Mouse (Mus musculus): ENCODE measurements around the gene Lig1.

Gene Lig1

DNA sequence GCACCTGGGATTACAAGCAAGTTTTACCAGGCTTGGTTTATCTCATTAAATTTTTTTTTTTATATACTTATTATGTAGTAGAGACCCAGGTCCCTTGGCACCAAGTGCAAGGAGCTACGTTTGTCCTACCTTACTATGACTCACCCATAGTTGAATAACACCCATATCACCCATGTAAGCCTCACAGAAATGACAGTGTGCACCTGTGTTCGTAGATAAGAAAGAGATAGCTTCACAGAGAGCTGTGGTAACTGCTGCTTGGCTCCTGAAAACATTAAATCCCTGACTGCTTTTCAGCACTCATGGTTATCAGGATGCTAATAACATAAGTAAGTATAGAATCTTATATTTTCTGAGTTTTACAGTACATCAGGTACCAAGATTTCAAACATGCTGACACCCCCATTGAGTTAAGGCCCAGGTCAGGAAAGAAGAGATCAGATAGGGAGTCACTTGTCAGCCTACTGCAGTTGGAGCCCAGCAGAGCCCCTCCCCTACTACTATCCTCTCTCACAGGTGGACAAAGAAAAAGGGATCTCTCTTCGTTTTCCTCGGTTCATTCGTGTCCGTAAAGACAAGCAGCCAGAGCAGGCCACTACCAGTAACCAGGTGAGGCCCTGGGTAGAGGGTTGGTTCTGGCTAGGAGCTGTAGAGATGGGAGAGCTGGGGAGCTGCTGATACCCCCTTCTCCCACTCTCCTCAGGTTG is 33.6 kb downstream of the Lig1 start:
- DNase-seq (ENCODE audit: low read depth, low spot score) = peak; percentile 11

- no peak for DNase-seq (ENCODE audit: low read depth, low spot score)
These were observed 34.3 kb downstream of the Lig1 start for GRCm38 (mm10) chr7:13311401-13311800.

DNA sequence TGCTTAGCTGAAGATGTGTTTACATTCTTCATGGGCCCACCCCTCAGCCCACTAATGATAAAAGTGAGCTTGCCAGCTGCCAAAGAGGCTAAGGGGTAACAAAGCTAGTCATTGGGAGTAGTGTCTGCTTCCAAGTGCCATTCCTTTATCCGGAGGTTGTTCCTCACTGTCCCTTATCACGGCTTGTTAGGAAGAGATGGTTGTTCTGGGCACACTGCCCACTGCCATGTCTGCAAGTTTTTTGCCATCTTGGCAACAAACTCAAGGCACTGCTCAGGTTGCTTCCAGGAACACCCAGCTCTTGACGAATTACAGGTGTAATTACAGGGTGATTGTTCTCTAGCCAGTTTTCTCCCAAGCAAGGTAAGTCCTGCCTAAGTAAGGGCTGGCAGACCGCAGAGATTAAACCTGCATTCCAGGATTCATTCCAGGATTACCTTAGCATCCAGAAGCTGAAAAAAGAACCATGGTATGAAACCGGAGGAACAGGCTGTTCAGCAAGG is 37.1 kb downstream of the Lig1 start:
- DNase-seq (ENCODE audit: low read depth, low spot score) = no peak

- DNase-seq (ENCODE audit: low read depth, low spot score) = no peak
These were observed 44.3 kb downstream of the Lig1 start for GRCm38 (mm10) chr7:13321424-13321823.

- no peak for DNase-seq (ENCODE audit: low read depth, low spot score)
These were observed 47.2 kb downstream of the Lig1 start, which contains the start of gene Pla2g4c for GRCm38 (mm10) chr7:13324316-13324715. Gene Pla2g4c, plus strand, starts transcription at chr7:13324655.

DNA sequence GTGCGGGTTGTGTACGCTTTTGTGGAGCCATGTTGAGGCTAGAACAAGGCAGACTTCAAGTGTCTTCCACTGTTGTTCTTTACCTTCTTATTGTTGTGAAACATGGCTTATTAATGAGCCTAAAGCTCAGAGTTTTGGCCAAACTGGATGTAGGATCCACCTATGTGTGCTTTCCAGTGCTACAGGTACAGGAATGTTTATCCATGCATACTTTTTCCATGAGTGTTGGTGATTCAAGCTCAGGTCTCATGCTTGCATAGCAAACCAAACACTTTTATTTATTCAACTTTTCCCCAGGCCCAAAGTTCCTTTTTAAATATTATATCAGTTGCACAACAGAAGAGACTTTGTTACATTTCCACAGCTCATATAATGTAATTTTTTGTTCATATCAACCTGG is 53.5 kb downstream of the Lig1 start:
- DNase-seq (ENCODE audit: low read depth, low spot score) = no peak

GRCm38 (mm10) chr7:13355943-13356342 is 78.9 kb downstream of the Lig1 start:
- no peak for DNase-seq (ENCODE audit: low read depth, low spot score)
